Mouse (Mus musculus) CH12.LX (cell line): ENCODE data around the gene Sec24d. TPM values are rescaled to one million over a fixed set of nuclear protein-coding genes. Genes with fewer than 3 reads are reported as not detected.

Experiments
- DNase-seq: peaks from one replicate; pipeline ENCODE4 v3.0.0-alpha.2; 2013; ENCODE audit errors: extremely low read depth
- H3K27ac ChIP-seq: 2 replicates; pipeline ENCODE4 v1.5.1; 2012; ENCODE audit warnings: low read depth, mild to moderate bottlenecking, control low read depth, moderate library complexity; ENCODE audit not compliant: insufficient read depth
- H3K27me3 ChIP-seq: replicated peaks from 2 replicates; pipeline ENCODE3; 2012; ENCODE audit warnings: inconsistent platforms
- H3K36me3 ChIP-seq, 2 experiments: replicated peaks in 1 of 2; 2 replicates each; pipeline versions ENCODE3 to v1.6.1; 2012; ENCODE audit warnings: inconsistent platforms in 1 of 2, low read length in 1 of 2, mild to moderate bottlenecking in 1 of 2, mixed read lengths in 1 of 2, moderate library complexity in 1 of 2; ENCODE audit not compliant: control insufficient read depth in 1 of 2, insufficient read depth in 1 of 2
- H3K4me1 ChIP-seq, 2 experiments: 2 replicates each; pipeline ENCODE4 v1.6.1; 2012; ENCODE audit warnings: inconsistent platforms in 1 of 2, moderate library complexity in 1 of 2; ENCODE audit not compliant: insufficient read depth in 2 of 2, control insufficient read depth in 1 of 2
- H3K4me2 ChIP-seq: 2 replicates; pipeline ENCODE4 v1.6.1; 2012; ENCODE audit warnings: low read depth, mild to moderate bottlenecking, control low read depth; ENCODE audit not compliant: poor library complexity, insufficient read depth, severe bottlenecking
- H3K4me3 ChIP-seq, 3 experiments: fragments of 150-350 bp in 1 of 3; sonication (generic) in 1 of 3; replicated peaks in 1 of 3; 2 replicates each; pipeline versions ENCODE3 to v1.5.1; 2011 to 2012; ENCODE audit warnings: low read depth in 2 of 3, low read length in 2 of 3, mild to moderate bottlenecking in 2 of 3, moderate library complexity in 2 of 3, control low read depth in 1 of 3, improper control_type of control experiment in 1 of 3, inconsistent platforms in 1 of 3, mixed read lengths in 1 of 3; ENCODE audit not compliant: poor library complexity in 1 of 3
- H3K79me2 ChIP-seq: replicated peaks from 2 replicates; pipeline ENCODE4 v1.6.1; 2012; ENCODE audit warnings: mild to moderate bottlenecking, moderate library complexity; ENCODE audit not compliant: control insufficient read depth, poor library complexity, insufficient read depth, severe bottlenecking; ENCODE audit errors: extremely low read depth
- H3K9ac ChIP-seq: 2 replicates; pipeline ENCODE4 v1.6.1; 2012; ENCODE audit warnings: low read depth, mild to moderate bottlenecking, control low read depth, moderate library complexity; ENCODE audit not compliant: insufficient read depth
- H3K9me3 ChIP-seq: replicated peaks from 2 replicates; pipeline ENCODE3; 2012; ENCODE audit warnings: low read length, inconsistent platforms, mixed read lengths
- BHLHE40 ChIP-seq: IDR thresholded peaks from 2 replicates; pipeline ENCODE4 v1.6.1; 2011; ENCODE audit warnings: mild to moderate bottlenecking, low read depth, low read length, improper control_type of control experiment
- CTCF ChIP-seq, 2 experiments: IDR thresholded peaks in 1 of 2; conservative IDR thresholded peaks in 1 of 2; 2 replicates each; pipeline ENCODE4 v1.5.1; 2011 to 2012; ENCODE audit warnings: low read depth in 2 of 2, low read length in 2 of 2, improper control_type of control experiment in 1 of 2, inconsistent platforms in 1 of 2, mild to moderate bottlenecking in 1 of 2, moderate library complexity in 1 of 2
- E2F4 ChIP-seq: IDR thresholded peaks from 2 replicates; pipeline ENCODE4 v1.6.1; 2011; ENCODE audit warnings: low read depth, low read length, improper control_type of control experiment; ENCODE audit not compliant: insufficient replicate concordance
- ELF1 ChIP-seq: IDR thresholded peaks from 2 replicates; pipeline ENCODE4 v1.6.1; 2014; ENCODE audit warnings: low read depth, mild to moderate bottlenecking, inconsistent platforms, low read length, improper control_type of control experiment
- EP300 ChIP-seq: IDR thresholded peaks from 2 replicates; pipeline ENCODE4 v1.6.1; 2011; ENCODE audit warnings: low read length, improper control_type of control experiment
- ETS1 ChIP-seq: conservative IDR thresholded peaks from 2 replicates; pipeline ENCODE4 v1.6.1; 2012; ENCODE audit warnings: low read depth, mild to moderate bottlenecking, inconsistent platforms, low read length, improper control_type of control experiment, moderate library complexity
- GABPA ChIP-seq: IDR thresholded peaks from 2 replicates; pipeline ENCODE4 v1.6.1; 2012; ENCODE audit warnings: low read depth, low read length, improper control_type of control experiment, inconsistent platforms; ENCODE audit not compliant: insufficient replicate concordance
- HCFC1 ChIP-seq: IDR thresholded peaks from 2 replicates; pipeline ENCODE4 v1.6.1; 2012; ENCODE audit warnings: low read depth, mild to moderate bottlenecking, inconsistent platforms, low read length, improper control_type of control experiment
- JUND ChIP-seq: conservative IDR thresholded peaks from 2 replicates; pipeline ENCODE4 v1.6.1; 2011; ENCODE audit warnings: low read depth, low read length, improper control_type of control experiment
- MAFK ChIP-seq: IDR thresholded peaks from 2 replicates; pipeline ENCODE4 v1.6.1; 2011; ENCODE audit warnings: low read length, improper control_type of control experiment; ENCODE audit not compliant: insufficient replicate concordance
- MAZ ChIP-seq: IDR thresholded peaks from 2 replicates; pipeline ENCODE4 v1.6.1; 2012; ENCODE audit warnings: low read depth, mild to moderate bottlenecking, inconsistent platforms, low read length, improper control_type of control experiment, moderate library complexity
- MXI1 ChIP-seq: IDR thresholded peaks from 2 replicates; pipeline ENCODE4 v1.6.1; 2011; ENCODE audit warnings: mild to moderate bottlenecking, low read depth, low read length, improper control_type of control experiment
- MYC ChIP-seq: IDR thresholded peaks from 2 replicates; pipeline ENCODE4 v1.6.1; 2011; ENCODE audit warnings: low read depth, mild to moderate bottlenecking, improper control_type of control experiment, low read length
- NELFE ChIP-seq: IDR thresholded peaks from 2 replicates; pipeline ENCODE4 v1.6.1; 2011; ENCODE audit warnings: low read depth, low read length, improper control_type of control experiment
- POLR2A ChIP-seq: IDR thresholded peaks from 2 replicates; pipeline ENCODE4 v1.6.1; 2011; ENCODE audit warnings: low read depth, mild to moderate bottlenecking, improper control_type of control experiment, low read length
- POLR2AphosphoS2 ChIP-seq: IDR thresholded peaks from 2 replicates; pipeline ENCODE4 v1.6.1; 2011; ENCODE audit warnings: low read depth, low read length, improper control_type of control experiment
- RAD21 ChIP-seq: IDR thresholded peaks from 2 replicates; pipeline ENCODE4 v1.6.1; 2011; ENCODE audit warnings: low read depth, mild to moderate bottlenecking, low read length, improper control_type of control experiment, moderate library complexity
- SIN3A ChIP-seq: IDR thresholded peaks from 2 replicates; pipeline ENCODE4 v1.6.1; 2012; ENCODE audit warnings: low read length, improper control_type of control experiment, inconsistent platforms
- TBP ChIP-seq: conservative IDR thresholded peaks from 2 replicates; pipeline ENCODE4 v1.6.1; 2011; ENCODE audit warnings: low read depth, low read length, improper control_type of control experiment
- TCF12 ChIP-seq: IDR thresholded peaks from 2 replicates; pipeline ENCODE4 v1.6.1; 2014; ENCODE audit warnings: low read depth, mild to moderate bottlenecking, inconsistent platforms, low read length, improper control_type of control experiment
- ZC3H11A ChIP-seq: IDR thresholded peaks from 2 replicates; pipeline ENCODE4 v1.6.1; 2012; ENCODE audit warnings: low read depth, mild to moderate bottlenecking, inconsistent platforms, low read length, improper control_type of control experiment
- ZMIZ1 ChIP-seq: IDR thresholded peaks from 2 replicates; pipeline ENCODE4 v1.6.1; 2012; ENCODE audit warnings: low read depth, mild to moderate bottlenecking, inconsistent platforms, low read length, improper control_type of control experiment
- dilution Hi-C: fragments of 300-500 bp; cut with MboI; formaldehyde crosslinking; loops from 2 replicates; pipeline ENCODE4 v1.14.3; 2020; ENCODE audit warnings: low sequenced_read_pairs; ENCODE audit not compliant: extremely low pct_unique_long_range_greater_than_20kb, extremely low pct_ligation_motif_present
- in situ Hi-C: fragments of 300-500 bp; cut with MboI; formaldehyde crosslinking; loops from 3 replicates; pipeline ENCODE4 v1.14.3; 2019; ENCODE audit warnings: low sequenced_read_pairs, low pct_ligation_motif_present, low pct_unique_long_range_greater_than_20kb, mixed read lengths
- polyA plus RNA-seq: library from polyadenylated mRNA; unstranded; fragments of >175 nt; gene quantifications from 2 replicates; pipeline ENCODE4 v1.2.1, GENCODE M21; 2012; ENCODE audit warnings: low read depth; ENCODE audit not compliant: insufficient read length
- total RNA-seq, 2 experiments: library from RNA; depleted of rRNA; stranded (reverse); fragments of 300-350 nt in 1 of 2; fragments of >200 nt in 1 of 2; gene quantifications; 2 replicates each; pipeline ENCODE4 v1.2.3; 2012 to 2014

The Sec24d gene
- total and polyA plus RNA-seq, 3 experiments: 33.1 to 51.4 (median 45.8) TPM

- Histone ChIP-seq H3K36me3 (no peaks in the 10 kb centered on the region), H3K4me2 (no peak overlapping the region), H3K9ac (no peak overlapping the region), H3K79me2 (no peaks in the 10 kb centered on the region), H3K4me1 (no peaks in the 10 kb centered on the region), H3K9me3 (no peaks in the 10 kb centered on the region), H3K27me3 (peaks cover 4% of the 10 kb centered on the region), H3K4me3 (no peak overlapping the region), H3K27ac (no peak overlapping the region)
- dilution Hi-C loops: no loop called here
- DNase-seq: no peak
- TF ChIP-seq EP300 (no peak), GABPA (no peak), MXI1 (no peak), ETS1 (no peak), MAZ (no peak), ZMIZ1 (no peak), CTCF (conservative IDR thresholded peaks at IDR 0.05 in 1 of 2, IDR thresholded peaks at IDR 0.05 in 1 of 2; ENCODE audit: low read depth in 2 of 2, low read length in 2 of 2) (no peak), ELF1 (no peak), MAFK (no peak), JUND (no peak), E2F4 (no peak), TBP (no peak), POLR2AphosphoS2 (no peak), MYC (no peak), RAD21 (no peak), TCF12 (no peak)
- in situ Hi-C loops: no loop called here
These were observed 123.9 kb downstream of the Sec24d start for GRCm38 (mm10) chr3:123391180-123391579.

- no peaks in the 10 kb centered on the region for H3K79me2 ChIP-seq
- H3K4me2 ChIP-seq: no peak overlapping the region
- TF ChIP-seq HCFC1 (no peak), BHLHE40 (no peak), NELFE (no peak), RAD21 (no peak), ELF1 (no peak), MAZ (no peak), SIN3A (no peak), POLR2A (no peak), ZC3H11A (no peak)
- TF ChIP-seq, all 38 proteins: peak for 0
- Histone ChIP-seq H3K36me3 (no peaks in the 10 kb centered on the region), H3K9me3 (no peaks in the 10 kb centered on the region), H3K27me3 (peaks cover 1% of the 10 kb centered on the region), H3K4me1 (no peaks in the 10 kb centered on the region), H3K9ac (no peak overlapping the region), H3K27ac (no peak overlapping the region), H3K4me3 (no peak overlapping the region)
- in situ Hi-C loops (no loop called here), dilution Hi-C loops (no loop called here)
- DNase-seq: no peak
These were observed 128.4 kb downstream of the Sec24d start for GRCm38 (mm10) chr3:123395611-123396010.
